In the genomic region with DNA sequence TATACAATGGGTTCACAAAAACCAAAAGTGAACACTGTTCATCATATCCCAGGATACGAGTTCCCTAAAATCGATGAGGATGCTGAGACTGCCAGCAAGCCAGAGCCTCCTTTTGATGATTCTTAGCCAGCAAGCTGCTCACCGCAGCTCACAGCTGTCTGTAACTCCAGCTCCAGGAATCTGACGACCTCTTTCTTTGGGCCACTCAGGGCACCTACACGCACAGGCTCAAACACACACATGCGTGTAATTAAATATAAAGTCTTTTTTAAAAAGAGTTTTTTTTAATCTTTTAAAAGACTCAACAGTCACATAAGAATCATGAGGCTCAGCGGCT, we compare ENCODE assay signal across 8 mouse cellular contexts.
DNase-seq lines count a peak whose midpoint lies in the region; ATAC-seq and TF ChIP-seq lines count a peak whose summit lies in the region.

No protein-coding gene starts in this region.

- peak overlapping the region; percentile 85 for H3K4me2 ChIP-seq in heart, embryonic 12.5 days
- peak overlapping the region; percentile 66 for H3K4me2 ChIP-seq in forebrain, embryonic 13.5 days
- peak overlapping the region; percentile 59 for H3K4me2 ChIP-seq in liver, embryonic 14.5 days (ENCODE audit: low read depth)

- no peak overlapping the region for H3K9ac ChIP-seq in heart, embryonic 12.5 days
- no peak overlapping the region for H3K9ac ChIP-seq in forebrain, embryonic 13.5 days
- H3K9ac ChIP-seq in liver, embryonic 14.5 days (replicated peaks), result no peak overlapping the region

- 60% methylated on average over 7 of the region's 7 CpGs for WGBS in heart, embryonic 12.5 days
- WGBS in forebrain, embryonic 13.5 days, result 37% methylated on average over 7 of the region's 7 CpGs
- 49% methylated on average over 7 of the region's 7 CpGs for WGBS in liver, embryonic 14.5 days (ENCODE audit: insufficient replicate concordance)
- WGBS in lung, adult 2 months, result 34% methylated on average over 7 of the region's 7 CpGs

- no peak for TF ChIP-seq POLR2A in lung, adult 2 months (IDR thresholded peaks at IDR 0.05; ENCODE audit: borderline replicate concordance, extremely low read depth, low read depth, low read length)

- no peak for TF ChIP-seq EP300 in liver, embryonic 14.5 days (IDR thresholded peaks at IDR 0.05; ENCODE audit: low read depth)

- no peaks in the 10 kb centered on the region for H3K27me3 ChIP-seq in heart, embryonic 12.5 days (replicated peaks)
- no peaks in the 10 kb centered on the region for H3K27me3 ChIP-seq in forebrain, embryonic 13.5 days
- no peaks in the 10 kb centered on the region for H3K27me3 ChIP-seq in liver, embryonic 14.5 days (ENCODE audit: control insufficient read depth, insufficient read depth, low read length)

- no peak for ATAC-seq in heart, embryonic 12.5 days (ENCODE audit: insufficient number of reproducible peaks, low FRiP score)
- no peak for ATAC-seq in forebrain, embryonic 13.5 days
- no peak for ATAC-seq in liver, embryonic 14.5 days (ENCODE audit: insufficient read depth)

- no peak for DNase-seq in heart, postnatal 10 days
- DNase-seq in CD4-positive helper T cell, adult 2 months (ENCODE audit: low read depth, low spot score), result peak; percentile 30
- no peak for DNase-seq in liver, embryonic 14.5 days (ENCODE audit: low read depth in 3 of 3, low spot score in 3 of 3)
- DNase-seq in adrenal gland, postnatal 36 days, result no peak
- no peak for DNase-seq in left cerebral cortex, postnatal 10 days (ENCODE audit: extremely low spot score in 1 of 2, low spot score in 2 of 2)
- DNase-seq in lung, adult 2 months, result no peak

- H3K9me3 ChIP-seq in heart, embryonic 12.5 days (replicated peaks), result no peaks in the 10 kb centered on the region
- no peaks in the 10 kb centered on the region for H3K9me3 ChIP-seq in forebrain, embryonic 13.5 days (replicated peaks)
- no peaks in the 10 kb centered on the region for H3K9me3 ChIP-seq in liver, embryonic 14.5 days (ENCODE audit: control insufficient read depth, low read length)

- no peaks in the 10 kb centered on the region for H3K36me3 ChIP-seq in heart, embryonic 12.5 days
- H3K36me3 ChIP-seq in forebrain, embryonic 13.5 days (ENCODE audit: poor library complexity, severe bottlenecking), result no peaks in the 10 kb centered on the region
- no peaks in the 10 kb centered on the region for H3K36me3 ChIP-seq in liver, embryonic 14.5 days (replicated peaks; ENCODE audit: control insufficient read depth, insufficient read depth, low read depth)

- intact Hi-C loops in heart, postnatal 10 days (cut with DNase I), result no loop called here
- intact Hi-C loops in left cerebral cortex, postnatal 10 days (cut with DNase I), result no loop called here

- peaks cover 19% of the 10 kb centered on the region for H3K4me1 ChIP-seq in heart, embryonic 12.5 days (replicated peaks)
- peaks cover 14% of the 10 kb centered on the region for H3K4me1 ChIP-seq in forebrain, embryonic 13.5 days
- H3K4me1 ChIP-seq in liver, embryonic 14.5 days (replicated peaks; ENCODE audit: control insufficient read depth in 2 of 2, insufficient read depth in 2 of 2, low read length in 1 of 2), result peaks cover 0 to 18% of the 10 kb centered on the region in 2 experiments; a peak in 2 of 4 replicates
- peaks cover 6% of the 10 kb centered on the region; the same call in 1 of the 2 replicates for H3K4me1 ChIP-seq in lung, adult 2 months (ENCODE audit: control insufficient read depth, insufficient read depth, low read length)

- TF ChIP-seq CTCF in liver, embryonic 14.5 days (IDR thresholded peaks at IDR 0.05; ENCODE audit: low read depth), result no peak
- TF ChIP-seq CTCF in lung, adult 2 months (IDR thresholded peaks at IDR 0.05; ENCODE audit: insufficient read depth, low read length), result no peak

- H3K4me3 ChIP-seq in heart, embryonic 12.5 days, result no peak overlapping the region
- H3K4me3 ChIP-seq in forebrain, embryonic 13.5 days, result no peak overlapping the region
- peak overlapping the region in 1 of 2 experiments; percentile 14; a peak in 1 of 4 replicates for H3K4me3 ChIP-seq in liver, embryonic 14.5 days (ENCODE audit: insufficient read depth in 1 of 2, low read depth in 2 of 2, low read length in 2 of 2)
- H3K4me3 ChIP-seq in lung, adult 2 months (replicated peaks; ENCODE audit: extremely low read depth, low read depth, low read length), result no peak overlapping the region

- no peak overlapping the region for H3K27ac ChIP-seq in heart, embryonic 12.5 days (ENCODE audit: poor library complexity, severe bottlenecking)
- H3K27ac ChIP-seq in forebrain, embryonic 13.5 days, result no peak overlapping the region
- no peak overlapping the region for H3K27ac ChIP-seq in liver, embryonic 14.5 days
